Mouse (Mus musculus) heart, embryonic 11.5 days (tissue): ENCODE results near the gene Cdsn. TPM values are rescaled to one million over a fixed set of nuclear protein-coding genes. Genes with fewer than 3 reads are reported as not detected.

Experiments used
- polyA plus RNA-seq: library from polyadenylated mRNA; unstranded; fragments of >200 nt; fragmentation: Nextera tagmentation; extraction: Ambion mirVana; gene quantifications from 2 replicates; pipeline ENCODE4 v1.2.1, GENCODE M21; 2014

Cdsn gene
- polyA plus RNA-seq, 1 experiment from 2014 or later: 0.40 TPM

Other genes starting within 250 kb of the Cdsn start
- 0.18 and 0.53 TPM in 2 replicates for gene H2-Q1, start 231.7 kb upstream of the Cdsn start, polyA plus RNA-seq
- 9.0 and 10.1 TPM in 2 replicates for gene H2-Q2, start 209.9 kb upstream of the Cdsn start, polyA plus RNA-seq
- 1.8 and 2.7 TPM in 2 replicates for gene H2-Q4, start 172.5 kb upstream of the Cdsn start, polyA plus RNA-seq
- 0.38 and 0.39 TPM in 2 replicates for gene H2-Q6, start 127.3 kb upstream of the Cdsn start, polyA plus RNA-seq
- gene H2-Q7, start 113.0 kb upstream of the Cdsn start, polyA plus RNA-seq: 0.84 and 2.6 TPM in 2 replicates
- gene H2-Q10, start 82.0 kb upstream of the Cdsn start, polyA plus RNA-seq: 0.20 and 1.4 TPM in 2 replicates
- gene Pou5f1, start 46.1 kb upstream of the Cdsn start, polyA plus RNA-seq: not detected in 2 replicates
- gene Tcf19, start 35.3 kb upstream of the Cdsn start, polyA plus RNA-seq: 47.6 and 51.1 TPM in 2 replicates
- 10.4 and 12.8 TPM in 2 replicates for gene Cchcr1, start 35.0 kb upstream of the Cdsn start, polyA plus RNA-seq
- gene Psors1c2, start 18.9 kb upstream of the Cdsn start, polyA plus RNA-seq: 0.37 TPM in 1 of 2 replicates, not detected in the other
- gene 2300002M23Rik, start 15.3 kb downstream of the Cdsn start, polyA plus RNA-seq: not detected in 2 replicates
- gene Sfta2, start 49.4 kb downstream of the Cdsn start, polyA plus RNA-seq: not detected in 2 replicates
- not detected in 2 replicates for gene Gm9573, start 74.5 kb downstream of the Cdsn start, polyA plus RNA-seq
- 0.29 and 0.62 TPM in 2 replicates for gene Mucl3, start 91.6 kb downstream of the Cdsn start, polyA plus RNA-seq
- gene Vars2, start 115.5 kb downstream of the Cdsn start, polyA plus RNA-seq: 9.1 and 12.7 TPM in 2 replicates
- 30.1 and 31.1 TPM in 2 replicates for gene Gtf2h4, start 121.6 kb downstream of the Cdsn start, polyA plus RNA-seq
- gene Ddr1, start 152.5 kb downstream of the Cdsn start, polyA plus RNA-seq: 60.6 and 89.2 TPM in 2 replicates